Mouse (Mus musculus): ENCODE results near the gene Lypd4. TPM values are rescaled to one million over a fixed set of nuclear protein-coding genes. Genes with fewer than 3 reads are reported as not detected.

Gene Lypd4
- polyA plus RNA-seq, 1 experiment, result not detected

GRCm38 (mm10) chr7:24889431-24890220, 19.9 kb upstream of the Lypd4 start:
- DNase-seq (ENCODE audit: extremely low spot score in 1 of 2, low spot score in 1 of 2), result no peak

GRCm38 (mm10) chr7:24887096-24887495, 17.4 kb upstream of the Lypd4 start:
- no peak for DNase-seq (ENCODE audit: extremely low spot score in 1 of 2, low spot score in 1 of 2)

GRCm38 (mm10) chr7:24886308-24886633, 16.5 kb upstream of the Lypd4 start:
- DNase-seq (ENCODE audit: extremely low spot score in 1 of 2, low spot score in 1 of 2), result no peak

- no peak for DNase-seq (ENCODE audit: extremely low spot score in 1 of 2, low spot score in 1 of 2)
These were observed 15.9 kb upstream of the Lypd4 start for GRCm38 (mm10) chr7:24885468-24886307.

- DNase-seq (ENCODE audit: extremely low spot score in 1 of 2, low spot score in 1 of 2), result no peak
These were observed 15.1 kb upstream of the Lypd4 start for GRCm38 (mm10) chr7:24884693-24885291.

GRCm38 (mm10) chr7:24883896-24884692, 14.4 kb upstream of the Lypd4 start, which contains the start of gene Rps19:
Gene Rps19 (plus strand): TSS chr7:24884371.
- DNase-seq (ENCODE audit: extremely low spot score in 1 of 2, low spot score in 1 of 2), result peak; percentile 98

- DNase-seq (ENCODE audit: extremely low spot score in 1 of 2, low spot score in 1 of 2), result no peak
These were observed 12.9 kb upstream of the Lypd4 start for GRCm38 (mm10) chr7:24882416-24883199.

GRCm38 (mm10) chr7:24879620-24880019, 9.9 kb upstream of the Lypd4 start:
- no peak for DNase-seq (ENCODE audit: extremely low spot score in 1 of 2, low spot score in 1 of 2)

GRCm38 (mm10) chr7:24877588-24877987, 7.8 kb upstream of the Lypd4 start:
- DNase-seq (ENCODE audit: extremely low spot score in 1 of 2, low spot score in 1 of 2), result no peak

- DNase-seq (ENCODE audit: extremely low spot score in 1 of 2, low spot score in 1 of 2), result no peak
These were observed 661 bp downstream of the Lypd4 start for GRCm38 (mm10) chr7:24869080-24869479.

- DNase-seq (ENCODE audit: extremely low spot score in 1 of 2, low spot score in 1 of 2), result no peak
These were observed 5.6 kb downstream of the Lypd4 start for GRCm38 (mm10) chr7:24864156-24864555.

- no peak for DNase-seq (ENCODE audit: extremely low spot score in 1 of 2, low spot score in 1 of 2)
These were observed 6.9 kb downstream of the Lypd4 start for GRCm38 (mm10) chr7:24862853-24863252.

GRCm38 (mm10) chr7:24861913-24862312, 7.8 kb downstream of the Lypd4 start, which contains the start of gene Gm9844:
Gene Gm9844 (plus strand): TSS chr7:24862213.
- DNase-seq (ENCODE audit: extremely low spot score in 1 of 2, low spot score in 1 of 2), result no peak

- DNase-seq (ENCODE audit: extremely low spot score in 1 of 2, low spot score in 1 of 2), result no peak
These were observed 10.5 kb downstream of the Lypd4 start for GRCm38 (mm10) chr7:24859234-24859633.

GRCm38 (mm10) chr7:24856460-24857120, 13.2 kb downstream of the Lypd4 start:
- no peak for DNase-seq (ENCODE audit: extremely low spot score in 1 of 2, low spot score in 1 of 2)

GRCm38 (mm10) chr7:24853695-24854094, 16.0 kb downstream of the Lypd4 start:
- DNase-seq (ENCODE audit: extremely low spot score in 1 of 2, low spot score in 1 of 2), result no peak

- DNase-seq (ENCODE audit: extremely low spot score in 1 of 2, low spot score in 1 of 2), result no peak
These were observed 16.5 kb downstream of the Lypd4 start for GRCm38 (mm10) chr7:24853233-24853563.

- no peak for DNase-seq (ENCODE audit: extremely low spot score in 1 of 2, low spot score in 1 of 2)
These were observed 17.0 kb downstream of the Lypd4 start for GRCm38 (mm10) chr7:24852557-24853232.

Measured in frontal cortex, adult 2 months (tissue).